Mouse (Mus musculus) stomach, postnatal 0 days (tissue): ENCODE data around the gene Dlg1.

ENCODE experiments used
- CTCF ChIP-seq: IDR thresholded peaks from 2 replicates; pipeline ENCODE4 v1.5.1; 2016; ENCODE audit warnings: antibody characterized with exemption, low read depth, mild to moderate bottlenecking, moderate library complexity
- EP300 ChIP-seq: optimal IDR thresholded peaks from 2 replicates; pipeline ENCODE3; 2016; ENCODE audit warnings: antibody characterized with exemption

- TF ChIP-seq CTCF (no peak), EP300 (no peak)
These were observed 235.5 kb downstream of the Dlg1 start for GRCm38 (mm10) chr16:31898546-31899326.
